Mouse (Mus musculus): Measurements from ENCODE around the gene Hist2h2aa2. TPM values are rescaled to one million over a fixed set of nuclear protein-coding genes. Genes with fewer than 3 reads are reported as not detected.

The Hist2h2aa2 gene
- polyA plus RNA-seq, 1 experiment from 2014 or later = 45.5 TPM

DNA sequence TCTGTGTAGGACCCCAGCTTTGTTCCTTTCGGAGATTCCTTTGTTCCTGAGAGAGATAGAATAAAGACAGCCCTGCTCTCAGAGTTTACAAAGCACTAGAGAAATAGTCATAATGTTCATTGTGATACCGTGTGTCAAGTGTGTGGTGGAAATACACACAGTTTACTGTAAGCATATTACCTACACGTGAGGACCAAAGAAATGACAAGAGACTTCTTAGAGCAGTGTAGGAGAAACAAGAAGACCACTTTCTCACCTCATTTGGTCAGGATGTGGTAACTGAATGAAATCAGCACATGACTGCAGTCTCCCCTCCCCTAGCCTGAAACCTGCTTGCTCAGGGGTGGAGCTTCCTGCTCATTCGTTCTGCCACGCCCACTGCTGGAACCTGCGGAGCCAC is 41.9 kb downstream of the Hist2h2aa2 start:
- Histone ChIP-seq H3K27ac (ENCODE audit: low read depth) (peak overlapping the region; percentile 54), H3K4me2 (ENCODE audit: low read length) (peak overlapping the region; percentile 88), H3K4me1 (replicated peaks; ENCODE audit: control insufficient read depth, insufficient read depth, low read length) (peaks cover 12% of the 10 kb centered on the region), H3K27me3 (replicated peaks; ENCODE audit: control insufficient read depth, insufficient read depth, low read length) (no peaks in the 10 kb centered on the region), H3K36me3 (ENCODE audit: control insufficient read depth, insufficient read depth, low read length) (no peaks in the 10 kb centered on the region), H3K9ac (ENCODE audit: low read length) (peak overlapping the region; percentile 41), H3K4me3 (ENCODE audit: low read depth, low read length) (peak overlapping the region; percentile 68), H3K9me3 (ENCODE audit: control insufficient read depth, low read length) (no peaks in the 10 kb centered on the region)
- WGBS = 5% methylated on average over 6 of the region's 6 CpGs
- DNase-seq (ENCODE audit: low spot score) (no peak), ATAC-seq (replicated peaks; ENCODE audit: low FRiP score, low TSS enrichment, low read depth) (peak; percentile 34)

DNA sequence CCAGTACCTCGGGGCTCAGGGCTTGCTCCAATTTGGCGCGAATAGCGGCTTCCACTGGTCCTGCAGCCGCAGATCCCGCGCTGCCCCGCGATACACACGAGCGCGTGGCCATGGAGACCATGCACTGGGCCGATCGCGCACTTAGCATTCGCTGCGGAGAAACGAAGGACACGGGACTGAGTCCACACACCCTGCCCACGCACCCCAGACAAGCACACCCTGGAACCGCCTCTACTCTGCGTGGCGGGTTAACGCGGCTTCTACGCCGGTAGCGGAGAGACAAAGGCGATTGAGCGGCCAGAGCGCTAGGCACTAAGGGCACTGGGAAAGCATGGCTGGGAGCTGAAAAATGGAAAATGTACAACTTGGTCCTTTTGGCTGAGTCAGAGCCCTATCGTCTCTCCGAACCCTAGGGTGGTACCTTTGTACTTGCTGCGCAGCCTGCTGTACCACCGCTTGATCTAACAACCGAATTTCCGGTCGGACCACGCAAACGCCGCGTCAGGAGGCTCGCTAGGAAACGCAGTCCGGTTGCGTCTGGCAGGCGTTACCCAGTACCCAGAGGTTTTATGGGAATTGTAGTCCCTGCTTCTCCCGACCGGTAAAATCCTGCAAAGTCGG is 42.8 kb downstream of the Hist2h2aa2 start:
- DNase-seq (ENCODE audit: low spot score) (peak; percentile 89), ATAC-seq (replicated peaks; ENCODE audit: low FRiP score, low TSS enrichment, low read depth) (peak; percentile 91)
- H3K4me2 ChIP-seq (ENCODE audit: low read length) = peak overlapping the region; percentile 88
- peak overlapping the region; percentile 93 for H3K9ac ChIP-seq (ENCODE audit: low read length)
- WGBS = under 1% methylated on average over 50 of the region's 50 CpGs
- H3K4me3 ChIP-seq (ENCODE audit: low read depth, low read length) = peak overlapping the region; percentile 68
- no peaks in the 10 kb centered on the region for H3K27me3 ChIP-seq (replicated peaks; ENCODE audit: control insufficient read depth, insufficient read depth, low read length)
- H3K27ac ChIP-seq (ENCODE audit: low read depth) = peak overlapping the region; percentile 97
- H3K9me3 ChIP-seq (ENCODE audit: control insufficient read depth, low read length) = no peaks in the 10 kb centered on the region
- no peaks in the 10 kb centered on the region for H3K36me3 ChIP-seq (ENCODE audit: control insufficient read depth, insufficient read depth, low read length)
- peaks cover 12% of the 10 kb centered on the region for H3K4me1 ChIP-seq (replicated peaks; ENCODE audit: control insufficient read depth, insufficient read depth, low read length)

DNA sequence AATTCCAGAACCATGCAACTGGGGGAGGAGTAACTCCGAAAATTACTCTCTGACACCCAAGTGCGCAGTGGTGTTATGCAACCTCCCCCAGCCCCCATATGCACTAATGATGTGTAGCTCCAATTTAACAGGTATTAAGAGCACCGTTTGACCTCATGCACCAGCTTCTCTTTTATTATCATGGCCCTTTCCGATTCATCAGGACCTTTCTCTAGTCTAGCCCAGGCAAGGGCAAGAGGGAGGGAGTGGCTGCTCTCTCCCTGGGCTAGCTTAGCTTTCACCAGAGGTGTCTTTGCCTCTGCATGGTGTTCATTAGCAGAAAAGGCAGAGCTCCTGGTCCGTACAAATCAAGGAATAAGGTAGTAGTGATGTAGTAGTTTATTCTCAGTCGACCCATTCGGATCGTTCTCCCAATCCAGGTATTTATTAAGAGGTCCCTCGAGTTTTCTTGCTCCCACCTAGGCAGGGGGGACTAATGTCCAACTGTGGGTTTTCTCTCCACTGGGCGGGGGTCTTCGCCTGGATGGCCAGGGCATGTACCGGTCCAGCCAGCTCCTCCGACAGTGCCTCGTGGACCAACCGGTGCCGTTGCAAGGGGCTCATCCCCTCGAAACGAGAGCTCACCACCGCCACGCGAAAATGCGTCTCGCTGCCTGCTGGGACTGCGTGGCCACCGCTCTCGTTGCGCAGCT is 43.5 kb downstream of the Hist2h2aa2 start:
- H3K9me3 ChIP-seq (ENCODE audit: control insufficient read depth, low read length) = no peaks in the 10 kb centered on the region
- peak overlapping the region; percentile 88 for H3K4me2 ChIP-seq (ENCODE audit: low read length)
- 17% methylated on average over 27 of the region's 27 CpGs for WGBS
- ATAC-seq (replicated peaks; ENCODE audit: low FRiP score, low TSS enrichment, low read depth) (no peak; the same call in 1 of the 2 replicates), DNase-seq (ENCODE audit: low spot score) (no peak)
- H3K27me3 ChIP-seq (replicated peaks; ENCODE audit: control insufficient read depth, insufficient read depth, low read length) = no peaks in the 10 kb centered on the region
- H3K27ac ChIP-seq (ENCODE audit: low read depth) = peak overlapping the region; percentile 97
- H3K9ac ChIP-seq (ENCODE audit: low read length) = peak overlapping the region; percentile 93
- peaks cover 12% of the 10 kb centered on the region for H3K4me1 ChIP-seq (replicated peaks; ENCODE audit: control insufficient read depth, insufficient read depth, low read length)
- H3K36me3 ChIP-seq (ENCODE audit: control insufficient read depth, insufficient read depth, low read length) = no peaks in the 10 kb centered on the region
- peak overlapping the region; percentile 68 for H3K4me3 ChIP-seq (ENCODE audit: low read depth, low read length)

DNA sequence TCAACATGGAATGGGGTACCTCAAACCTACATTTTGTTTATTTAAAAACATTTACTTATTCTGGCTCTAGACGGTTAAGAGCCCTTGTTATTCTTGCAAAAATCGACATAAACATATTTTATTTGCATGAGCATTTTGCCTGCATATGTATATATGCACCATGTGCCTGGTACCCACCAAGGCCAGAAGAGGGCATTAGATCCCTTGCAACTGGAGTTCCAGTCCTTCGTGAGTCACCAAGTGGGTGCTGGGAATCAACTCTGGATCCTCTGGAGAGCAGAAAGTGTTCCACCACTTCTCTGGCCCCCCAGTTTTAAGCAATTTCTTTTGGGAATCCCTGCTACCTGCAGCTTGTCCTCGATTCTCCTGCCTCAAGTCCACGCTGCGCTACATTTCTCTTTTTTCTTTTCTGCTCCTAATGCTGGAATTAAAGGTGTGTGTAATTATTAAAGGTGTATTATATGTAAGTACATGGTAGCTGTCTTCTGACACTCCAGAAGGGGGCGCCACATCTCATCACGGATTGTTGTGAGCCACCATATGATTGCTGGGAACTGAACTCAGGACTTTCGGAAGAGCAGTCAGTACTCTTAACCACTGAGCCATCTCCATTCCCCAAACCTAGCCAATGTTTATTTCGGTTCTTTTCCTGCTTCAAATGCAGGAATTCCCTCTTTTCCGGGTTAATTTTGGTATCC is 44.3 kb downstream of the Hist2h2aa2 start:
- no peaks in the 10 kb centered on the region for H3K27me3 ChIP-seq (replicated peaks; ENCODE audit: control insufficient read depth, insufficient read depth, low read length)
- H3K27ac ChIP-seq (ENCODE audit: low read depth) = no peak overlapping the region
- no peak for ATAC-seq (replicated peaks; ENCODE audit: low FRiP score, low TSS enrichment, low read depth)
- H3K9ac ChIP-seq (ENCODE audit: low read length) = no peak overlapping the region
- H3K4me1 ChIP-seq (replicated peaks; ENCODE audit: control insufficient read depth, insufficient read depth, low read length) = peaks cover 12% of the 10 kb centered on the region
- H3K36me3 ChIP-seq (ENCODE audit: control insufficient read depth, insufficient read depth, low read length) = no peaks in the 10 kb centered on the region
- no peak overlapping the region for H3K4me2 ChIP-seq (ENCODE audit: low read length)
- H3K9me3 ChIP-seq (ENCODE audit: control insufficient read depth, low read length) = no peaks in the 10 kb centered on the region
- 87% methylated on average over 11 of the region's 11 CpGs for WGBS
- 0 out of 2 replicates have a peak overlapping the region, but pooled peaks have one; percentile 68 for H3K4me3 ChIP-seq (ENCODE audit: low read depth, low read length)
- no peak for DNase-seq (ENCODE audit: low spot score)

DNA sequence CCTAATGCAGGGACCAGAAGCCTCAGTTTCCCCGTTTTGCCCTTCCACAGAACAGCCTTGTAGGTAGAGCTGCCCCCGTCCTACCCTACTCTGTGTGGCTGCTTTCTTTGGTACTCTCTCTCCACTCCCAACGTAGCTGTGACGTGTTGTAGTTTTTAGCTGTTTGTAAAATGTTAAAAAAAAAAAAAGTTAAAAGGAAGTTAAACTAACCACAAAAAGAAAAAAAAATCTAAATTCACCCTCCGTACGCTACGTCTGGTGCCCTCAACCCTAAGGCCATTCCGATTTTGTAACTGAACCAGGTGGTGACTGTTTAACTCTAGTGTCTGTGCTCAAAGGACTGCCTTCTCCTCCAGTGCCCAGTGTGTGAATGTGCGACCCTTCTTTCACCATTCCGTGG is 45.1 kb downstream of the Hist2h2aa2 start:
- Histone ChIP-seq H3K27ac (ENCODE audit: low read depth) (no peak overlapping the region), H3K4me2 (ENCODE audit: low read length) (no peak overlapping the region), H3K36me3 (ENCODE audit: control insufficient read depth, insufficient read depth, low read length) (no peaks in the 10 kb centered on the region), H3K9ac (ENCODE audit: low read length) (no peak overlapping the region), H3K27me3 (replicated peaks; ENCODE audit: control insufficient read depth, insufficient read depth, low read length) (no peaks in the 10 kb centered on the region), H3K9me3 (ENCODE audit: control insufficient read depth, low read length) (no peaks in the 10 kb centered on the region), H3K4me3 (ENCODE audit: low read depth, low read length) (no peak overlapping the region), H3K4me1 (replicated peaks; ENCODE audit: control insufficient read depth, insufficient read depth, low read length) (peaks cover 12% of the 10 kb centered on the region)
- DNase-seq (ENCODE audit: low spot score) (no peak), ATAC-seq (replicated peaks; ENCODE audit: low FRiP score, low TSS enrichment, low read depth) (no peak)
- 90% methylated on average over 10 of the region's 10 CpGs for WGBS

DNA sequence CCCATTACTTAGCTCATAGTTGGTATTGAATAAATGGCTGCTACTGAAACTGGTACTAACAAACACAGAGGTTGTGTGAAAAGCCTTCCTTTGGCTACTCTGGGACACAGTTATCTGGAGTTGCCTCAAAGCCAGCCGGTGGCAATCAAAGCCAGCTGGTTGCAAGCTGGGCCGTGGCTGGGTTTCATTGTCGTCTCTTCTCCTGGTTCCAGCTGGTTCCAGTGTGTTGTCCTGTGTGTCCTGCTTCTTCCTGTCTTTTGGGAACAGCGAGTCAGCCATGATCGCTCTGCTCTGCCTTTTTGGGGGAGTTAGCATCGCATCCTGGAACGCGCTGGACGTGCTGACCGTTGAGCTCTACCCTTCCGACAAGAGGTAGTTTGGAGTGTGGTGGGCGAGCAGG is 47.1 kb downstream of the Hist2h2aa2 start:
- Histone ChIP-seq H3K4me3 (ENCODE audit: low read depth, low read length) (no peak overlapping the region), H3K4me2 (ENCODE audit: low read length) (no peak overlapping the region), H3K4me1 (replicated peaks; ENCODE audit: control insufficient read depth, insufficient read depth, low read length) (peaks cover 10% of the 10 kb centered on the region), H3K36me3 (ENCODE audit: control insufficient read depth, insufficient read depth, low read length) (peaks cover 6% of the 10 kb centered on the region; the same call in 1 of the 2 replicates), H3K9me3 (ENCODE audit: control insufficient read depth, low read length) (no peaks in the 10 kb centered on the region), H3K9ac (ENCODE audit: low read length) (no peak overlapping the region), H3K27ac (ENCODE audit: low read depth) (no peak overlapping the region), H3K27me3 (replicated peaks; ENCODE audit: control insufficient read depth, insufficient read depth, low read length) (no peaks in the 10 kb centered on the region)
- WGBS = 64% methylated on average over 12 of the region's 12 CpGs
- ATAC-seq (replicated peaks; ENCODE audit: low FRiP score, low TSS enrichment, low read depth) (no peak), DNase-seq (ENCODE audit: low spot score) (no peak)

Small RNA genes lying within 50 kb of the gene (microRNA-seq; reads per million reads assigned to microRNA genes)
- gene Gm44492 (not detected), gene Gm47311 (not detected), gene Gm47313 (not detected)

Other genes starting within 250 kb of the Hist2h2aa2 start
- 33.3 and 35.0 TPM in 2 replicates for gene Plekho1, start 244.3 kb downstream of the Hist2h2aa2 start, polyA plus RNA-seq (2014; fragmentation: Nextera tagmentation; extraction: Ambion mirVana)
- 20.6 and 25.8 TPM in 2 replicates for gene Vps45, start 181.8 kb downstream of the Hist2h2aa2 start, polyA plus RNA-seq (2014; fragmentation: Nextera tagmentation; extraction: Ambion mirVana)
- gene Otud7b, start 135.7 kb downstream of the Hist2h2aa2 start, polyA plus RNA-seq (2014; fragmentation: Nextera tagmentation; extraction: Ambion mirVana) = 14.0 and 14.8 TPM in 2 replicates
- gene Mtmr11, start 78.3 kb downstream of the Hist2h2aa2 start, polyA plus RNA-seq (2014; fragmentation: Nextera tagmentation; extraction: Ambion mirVana) = 27.7 and 28.8 TPM in 2 replicates
- gene Sf3b4, start 67.9 kb downstream of the Hist2h2aa2 start, polyA plus RNA-seq (2014; fragmentation: Nextera tagmentation; extraction: Ambion mirVana) = 184 and 195 TPM in 2 replicates
- gene Sv2a, start 59.1 kb downstream of the Hist2h2aa2 start, polyA plus RNA-seq (2014; fragmentation: Nextera tagmentation; extraction: Ambion mirVana) = 6.5 and 8.3 TPM in 2 replicates
- gene Bola1, start 20.6 kb downstream of the Hist2h2aa2 start, polyA plus RNA-seq (2014; fragmentation: Nextera tagmentation; extraction: Ambion mirVana) = 74.2 and 79.5 TPM in 2 replicates
- 0.74 and 1.3 TPM in 2 replicates for gene Hist2h2ab, start 20.4 kb downstream of the Hist2h2aa2 start, polyA plus RNA-seq (2014; fragmentation: Nextera tagmentation; extraction: Ambion mirVana)
- 7.9 and 9.7 TPM in 2 replicates for gene Hist2h2ac, start 19.4 kb downstream of the Hist2h2aa2 start, polyA plus RNA-seq (2014; fragmentation: Nextera tagmentation; extraction: Ambion mirVana)
- 7.3 and 7.6 TPM in 2 replicates for gene Hist2h2be, start 19.2 kb downstream of the Hist2h2aa2 start, polyA plus RNA-seq (2014; fragmentation: Nextera tagmentation; extraction: Ambion mirVana)
- 8.3 and 8.7 TPM in 2 replicates for gene Hist2h3c2, start 1.1 kb downstream of the Hist2h2aa2 start, polyA plus RNA-seq (2014; fragmentation: Nextera tagmentation; extraction: Ambion mirVana)
- 16.3 and 23.3 TPM in 2 replicates for gene Hist2h2aa1, start 5.2 kb upstream of the Hist2h2aa2 start, polyA plus RNA-seq (2014; fragmentation: Nextera tagmentation; extraction: Ambion mirVana)
- gene Hist2h3c1, start 6.4 kb upstream of the Hist2h2aa2 start, polyA plus RNA-seq (2014; fragmentation: Nextera tagmentation; extraction: Ambion mirVana) = 0.56 and 2.0 TPM in 2 replicates
- 11.1 and 14.2 TPM in 2 replicates for gene Hist2h4, start 23.0 kb upstream of the Hist2h2aa2 start, polyA plus RNA-seq (2014; fragmentation: Nextera tagmentation; extraction: Ambion mirVana)
- gene Hist2h3b, start 28.4 kb upstream of the Hist2h2aa2 start, polyA plus RNA-seq (2014; fragmentation: Nextera tagmentation; extraction: Ambion mirVana) = 77.9 and 79.1 TPM in 2 replicates
- 20.1 and 22.0 TPM in 2 replicates for gene Hist2h2bb, start 29.5 kb upstream of the Hist2h2aa2 start, polyA plus RNA-seq (2014; fragmentation: Nextera tagmentation; extraction: Ambion mirVana)
- gene Fcgr1, start 53.7 kb upstream of the Hist2h2aa2 start, polyA plus RNA-seq (2014; fragmentation: Nextera tagmentation; extraction: Ambion mirVana) = 3.4 TPM in 2 replicates
- not detected in 2 replicates for gene BC107364, start 212.0 kb upstream of the Hist2h2aa2 start, polyA plus RNA-seq (2014; fragmentation: Nextera tagmentation; extraction: Ambion mirVana)